Mouse (Mus musculus): ENCODE measurements at regions not wholly inside any gene's neighbourhood (a gene's known extent, or its start where the extent isn't known, plus 50 kb on each side); places are given as distances from the start of the nearest gene placed in this dataset.
"Not testable (repeated sequence)": the region's sequence is repeated elsewhere in the genome, so short reads cannot be mapped to it uniquely, and the experiment has no call there.

- no peak for DNase-seq (ENCODE audit: low spot score in 2 of 2)
Observed at GRCm38 (mm10) chr13:4858341-4858740, 249.4 kb upstream of the Akr1e1 start.

- DNase-seq (ENCODE audit: low spot score in 2 of 2): not testable (repeated sequence)
Observed at GRCm38 (mm10) chr13:4839481-4839880, 230.5 kb upstream of the Akr1e1 start.

DNA sequence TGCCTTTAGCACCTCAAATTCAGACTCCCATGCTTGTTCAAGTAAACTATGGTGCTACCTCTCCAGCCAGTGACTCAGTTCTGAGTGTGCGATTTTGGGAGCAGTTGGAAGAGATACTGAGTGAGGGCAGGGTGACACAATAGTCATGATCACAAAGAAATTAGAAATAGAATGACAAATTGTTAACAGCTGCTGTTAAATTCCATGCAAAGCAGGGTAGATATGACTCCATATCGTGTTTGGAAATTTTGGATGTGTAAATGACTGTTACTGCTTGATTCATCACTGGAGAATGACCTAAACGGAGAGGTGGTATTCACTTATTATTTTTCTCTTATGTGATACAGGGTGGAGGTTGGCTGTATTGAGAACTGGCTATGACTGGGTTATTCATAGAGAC, 217.8 kb upstream of the Akr1e1 start:
- no peak for DNase-seq (ENCODE audit: low spot score in 2 of 2)

DNA sequence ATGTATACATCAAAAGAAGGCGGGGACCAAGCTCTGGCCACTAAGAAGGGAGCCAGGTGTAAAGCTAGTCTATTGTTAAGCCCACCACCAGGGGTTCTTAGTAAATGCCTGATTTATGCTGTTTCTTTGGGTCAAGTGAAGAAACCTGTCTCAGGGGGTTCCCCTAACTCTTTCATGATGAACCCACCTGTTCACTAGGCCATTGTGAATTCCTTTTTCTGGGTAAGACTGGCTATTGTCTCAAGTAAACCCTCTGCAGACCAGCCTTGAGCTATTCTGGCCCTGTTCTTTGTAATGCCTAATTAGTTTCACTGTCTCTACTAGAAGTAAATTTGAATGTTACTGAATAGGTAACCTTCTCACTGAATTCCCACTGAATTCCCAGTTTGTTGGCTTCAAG, 216.8 kb upstream of the Akr1e1 start:
- not testable (repeated sequence) for DNase-seq (ENCODE audit: low spot score in 2 of 2)

GRCm38 (mm10) chr13:4806876-4807275, 197.9 kb upstream of the Akr1e1 start:
- DNase-seq (ENCODE audit: low spot score in 2 of 2): no peak

- DNase-seq (ENCODE audit: low spot score in 2 of 2): no peak
Observed at GRCm38 (mm10) chr13:4800666-4801065, 191.7 kb upstream of the Akr1e1 start.

DNA sequence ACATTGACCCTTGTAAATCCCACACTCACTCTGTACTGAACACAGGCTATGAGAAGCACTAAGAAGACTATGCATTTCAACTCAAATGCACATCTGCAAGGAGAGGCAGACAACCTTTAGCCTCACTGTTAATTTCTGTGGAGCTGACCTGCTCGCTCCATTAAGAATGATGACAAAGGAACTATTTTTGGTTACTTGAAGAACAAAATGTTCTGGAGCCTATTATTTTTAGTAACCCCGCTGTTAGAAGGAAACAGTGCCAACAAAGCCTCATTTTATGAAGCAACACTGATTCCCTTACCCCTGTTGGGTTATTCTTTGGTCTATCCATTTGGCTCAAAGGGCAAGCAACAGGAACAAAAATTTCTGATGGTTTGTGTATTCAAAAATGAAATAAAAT, 182.2 kb upstream of the Akr1e1 start:
- no peak for DNase-seq (ENCODE audit: low spot score in 2 of 2)

DNA sequence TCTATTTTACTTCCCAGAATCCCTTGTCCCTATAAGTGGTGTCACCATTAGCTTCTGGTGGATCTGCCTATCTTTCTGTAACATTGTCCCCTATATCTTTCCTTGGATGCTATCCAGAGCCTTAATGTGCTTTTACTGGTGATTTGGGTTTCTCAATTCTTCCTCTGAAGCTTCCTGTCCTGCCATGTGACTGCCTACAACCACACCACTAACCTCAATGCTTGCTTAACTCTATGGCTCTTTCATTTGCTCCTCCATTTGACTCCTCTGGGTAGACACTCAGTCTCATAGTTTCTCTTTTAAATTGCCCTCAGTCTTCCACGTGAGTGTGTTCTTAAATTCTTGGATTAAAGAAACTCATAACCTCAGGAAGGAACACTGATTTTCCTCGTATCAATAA, 181.4 kb upstream of the Akr1e1 start:
- no peak for DNase-seq (ENCODE audit: low spot score in 2 of 2)

- DNase-seq (ENCODE audit: low spot score in 2 of 2): no peak
Observed at GRCm38 (mm10) chr13:4783290-4783689, 174.3 kb upstream of the Akr1e1 start.

GRCm38 (mm10) chr13:4778264-4778823, 169.4 kb upstream of the Akr1e1 start:
- not testable (repeated sequence) for DNase-seq (ENCODE audit: low spot score in 2 of 2)

DNA sequence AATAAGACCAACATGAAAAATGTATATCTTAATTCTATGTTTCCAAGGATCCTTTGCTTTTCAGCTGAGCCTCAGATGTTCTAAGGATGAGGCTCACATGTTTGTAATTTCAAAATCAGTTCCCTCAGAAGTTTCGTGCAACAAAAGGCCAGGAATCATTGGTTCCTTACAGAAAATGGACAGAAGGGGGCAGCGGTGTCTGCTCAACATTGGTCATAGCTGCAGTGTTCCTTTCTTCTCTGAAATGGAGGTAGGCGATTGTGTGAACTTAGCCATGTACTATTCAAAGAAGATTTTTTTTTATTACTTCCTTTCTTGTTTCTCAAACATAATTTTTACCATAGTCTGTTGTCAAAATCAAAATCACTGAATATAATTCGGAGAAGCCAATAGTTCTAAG, 167.9 kb upstream of the Akr1e1 start:
- DNase-seq (ENCODE audit: low spot score in 2 of 2): peak in 1 of 2 experiments; percentile 43

DNA sequence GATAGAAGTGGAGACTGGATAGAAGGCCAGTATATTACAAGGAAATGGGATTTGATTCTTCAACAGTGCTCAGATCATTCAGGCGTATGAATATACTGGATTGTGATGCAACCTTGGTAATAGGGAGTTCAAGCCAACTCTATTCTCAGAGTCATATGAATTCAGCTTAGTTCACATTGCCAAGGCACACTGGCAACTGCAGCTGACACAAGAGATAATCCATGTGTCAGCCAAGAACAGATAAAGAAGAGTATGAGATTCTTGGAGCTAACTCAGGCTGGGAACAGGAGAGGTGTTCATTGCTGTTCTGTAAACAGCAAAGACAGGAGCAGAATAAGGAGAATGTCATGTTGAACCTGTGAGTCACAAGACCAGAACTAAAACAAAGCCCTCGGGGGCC, 163.3 kb upstream of the Akr1e1 start:
- no peak for DNase-seq (ENCODE audit: low spot score in 2 of 2)

- DNase-seq (ENCODE audit: low spot score in 2 of 2): peak in 1 of 2 experiments; percentile 11
Observed at GRCm38 (mm10) chr13:4771120-4772075, 162.4 kb upstream of the Akr1e1 start.

DNA sequence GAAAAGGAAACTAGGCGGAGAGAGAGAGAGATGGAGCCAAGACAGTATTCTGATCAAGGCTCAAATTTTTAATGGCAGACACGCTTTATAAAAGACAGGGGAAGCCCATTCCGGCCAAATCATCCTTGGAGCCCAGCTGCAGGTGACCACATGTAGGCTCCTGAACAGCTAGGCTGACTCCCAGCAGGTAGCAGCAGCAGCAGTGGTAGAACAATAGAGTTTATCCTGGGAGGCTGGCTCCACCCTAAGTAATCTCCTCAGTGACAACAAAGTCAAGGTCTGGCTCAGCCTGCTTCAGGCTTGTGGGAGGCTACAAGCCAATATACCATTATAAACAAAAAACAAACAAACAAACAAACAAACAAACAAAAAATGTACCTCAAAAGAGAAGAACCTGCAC, 151.0 kb upstream of the Akr1e1 start:
- DNase-seq (ENCODE audit: low spot score in 2 of 2): no peak

DNA sequence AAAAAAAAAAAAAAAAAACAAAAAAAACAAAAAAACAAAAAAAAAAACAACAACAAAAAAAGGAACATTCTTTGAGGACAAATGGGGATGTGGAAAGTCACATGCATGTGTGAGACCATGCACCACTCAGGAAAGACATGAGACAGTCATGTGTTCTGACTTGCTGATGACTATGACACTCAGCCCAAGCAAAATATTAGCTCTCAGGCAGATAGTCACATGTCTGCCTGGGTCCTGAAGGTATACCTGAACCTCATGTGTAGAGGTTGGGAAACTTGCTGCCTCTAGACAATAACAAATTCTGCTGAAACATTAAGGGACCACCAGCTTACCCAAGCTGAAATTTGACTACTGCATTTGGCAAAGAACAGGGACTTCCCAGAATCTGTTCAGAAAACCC, 147.6 kb upstream of the Akr1e1 start:
- no peak for DNase-seq (ENCODE audit: low spot score in 2 of 2)

- DNase-seq (ENCODE audit: low spot score in 2 of 2): peak in 1 of 2 experiments; percentile 1
Observed at GRCm38 (mm10) chr13:4742930-4743329, 134.0 kb upstream of the Akr1e1 start.

- not testable (repeated sequence) for DNase-seq (ENCODE audit: low spot score in 2 of 2)
Observed at GRCm38 (mm10) chr13:4716299-4716698, 107.3 kb upstream of the Akr1e1 start.

DNA sequence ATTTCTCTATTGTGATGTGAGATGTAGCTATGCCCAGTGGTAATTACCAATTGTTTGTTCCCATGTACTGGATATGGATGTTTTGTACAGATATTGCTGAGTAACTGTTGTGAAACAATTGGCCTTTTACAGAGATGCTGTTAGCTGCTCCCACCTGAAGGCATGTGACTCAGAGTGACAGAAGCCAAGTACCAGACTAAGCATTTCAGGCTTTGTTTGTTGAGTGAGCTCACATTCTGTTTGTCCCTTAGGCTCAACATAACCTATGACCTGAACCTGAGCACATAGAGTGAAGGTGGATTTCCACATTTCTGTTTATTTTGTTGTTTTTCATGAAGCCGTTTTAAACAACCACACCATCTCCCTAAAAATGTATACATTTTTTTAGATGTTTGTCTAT, 105.8 kb upstream of the Akr1e1 start:
- no peak for DNase-seq (ENCODE audit: low spot score in 2 of 2)

GRCm38 (mm10) chr13:4712698-4713097, 103.7 kb upstream of the Akr1e1 start:
- no peak for DNase-seq (ENCODE audit: low spot score in 2 of 2)

DNA sequence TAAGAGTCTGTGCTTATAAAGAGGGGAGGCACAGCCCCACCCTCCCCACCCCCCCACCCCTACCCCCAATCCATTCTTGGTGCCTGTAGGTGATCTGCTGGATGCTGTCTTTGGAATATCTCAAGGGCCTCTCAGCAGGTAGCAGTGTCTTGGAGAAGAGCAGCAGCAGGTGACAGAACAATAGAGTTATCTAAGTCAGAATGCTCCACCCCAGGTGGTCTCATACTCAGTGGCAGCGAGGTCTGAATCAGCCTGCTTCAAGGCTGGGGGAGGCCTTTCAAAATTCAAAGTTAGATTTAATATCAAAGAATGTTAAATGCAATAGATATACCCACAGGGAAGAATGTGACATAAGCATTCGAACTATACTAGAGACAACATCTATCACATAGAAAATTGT, 90.6 kb upstream of the Akr1e1 start:
- not testable (repeated sequence) for DNase-seq (ENCODE audit: low spot score in 2 of 2)

GRCm38 (mm10) chr13:4666375-4667140, 57.6 kb upstream of the Akr1e1 start:
- DNase-seq (ENCODE audit: low spot score in 2 of 2): peak; percentile 33 to 66

- no peak for DNase-seq (ENCODE audit: low spot score in 2 of 2)
Observed at GRCm38 (mm10) chr13:4663390-4663789, 54.4 kb upstream of the Akr1e1 start.
